Comparison of ENCODE assay signal across 8 mouse cellular contexts in the genomic region with DNA sequence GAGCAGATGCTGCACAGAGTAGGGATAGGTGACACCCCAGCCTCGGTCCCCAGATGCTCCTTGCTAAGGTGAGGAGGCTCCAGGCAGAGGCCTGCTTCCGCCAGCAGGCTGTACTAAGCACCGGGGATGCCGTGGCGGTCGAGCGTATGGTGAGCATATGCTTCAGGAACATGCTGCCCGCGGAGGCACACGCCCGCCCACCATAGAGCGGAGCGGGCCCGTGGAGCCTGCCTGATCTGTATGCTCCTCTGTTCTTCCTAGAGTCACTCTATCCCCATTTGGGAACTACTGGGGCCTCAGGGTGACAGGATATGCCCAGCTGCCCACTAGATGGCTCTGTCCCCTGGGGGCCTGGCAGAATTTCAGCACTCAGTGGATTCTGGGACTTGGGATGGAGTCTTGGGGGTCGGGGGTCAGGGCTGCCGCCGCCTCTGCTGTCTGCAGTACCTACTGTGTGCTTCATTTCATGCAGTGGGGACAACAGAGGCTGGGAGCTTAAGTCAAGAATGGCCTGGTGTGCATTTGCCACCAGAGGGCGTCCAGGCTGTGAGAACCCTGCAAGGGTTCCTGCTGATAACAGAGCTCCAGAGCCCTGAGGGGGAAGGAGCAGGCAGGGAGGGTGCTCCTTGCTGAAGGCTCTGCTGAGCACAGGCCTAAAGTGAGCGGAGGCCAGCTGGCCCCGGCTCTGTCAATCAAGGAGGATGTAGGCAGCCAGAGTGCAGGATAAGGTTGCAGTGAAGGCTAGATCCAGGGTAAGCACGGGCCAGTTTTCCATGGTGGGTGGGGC.
A peak's percentile ranks its signal among the peaks of the same experiment; 100 is the strongest.
DNase-seq lines count a peak whose midpoint lies in the region; ATAC-seq and TF ChIP-seq lines count a peak whose summit lies in the region.

No protein-coding gene starts in this region.

- peaks cover 86% of the 10 kb centered on the region for H3K4me1 ChIP-seq in forebrain, embryonic 12.5 days
- H3K4me1 ChIP-seq in hindbrain, embryonic 11.5 days (replicated peaks; ENCODE audit: control insufficient read depth, insufficient read depth, low read length): peaks cover 54% of the 10 kb centered on the region
- peaks cover 69% of the 10 kb centered on the region for H3K4me1 ChIP-seq in midbrain, embryonic 11.5 days (ENCODE audit: control insufficient read depth, insufficient read depth, low read length)
- H3K4me1 ChIP-seq in thymus, adult 2 months (replicated peaks; ENCODE audit: control insufficient read depth, insufficient read depth, low read length): peaks cover 80% of the 10 kb centered on the region

- H3K9ac ChIP-seq in forebrain, embryonic 12.5 days: no peak overlapping the region
- H3K9ac ChIP-seq in hindbrain, embryonic 11.5 days (ENCODE audit: low read depth, low read length): no peak overlapping the region
- H3K9ac ChIP-seq in midbrain, embryonic 11.5 days (ENCODE audit: low read length): no peak overlapping the region

- intact Hi-C loops in left cerebral cortex, postnatal 4 days (cut with DNase I): loop anchor here (10.0 kb wide), 1 partner anchor 246 kb away; no protein-coding TSS in a partner anchor

- TF ChIP-seq CTCF in thymus, adult 2 months (IDR thresholded peaks at IDR 0.05; ENCODE audit: borderline replicate concordance, control insufficient read depth, extremely low read depth, insufficient read depth, low read length, poor library complexity): peak; percentile 99

- DNase-seq in layer of hippocampus, adult 11-12 months (ENCODE audit: low spot score): peak; percentile 69
- no peak for DNase-seq in layer of hippocampus, adult 9-10 months (ENCODE audit: low spot score)
- DNase-seq in c-Kit-positive CD71-negative TER-119-negative erythroid progenitor cells, embryonic 14.5 days (ENCODE audit: low read depth): peak; percentile 70
- DNase-seq in hindbrain, embryonic 11.5 days (ENCODE audit: low spot score): peak; percentile 80
- peak; percentile 68 for DNase-seq in left cerebral cortex, postnatal 4 days
- peak; percentile 95 for DNase-seq in midbrain, embryonic 11.5 days (ENCODE audit: low spot score, missing footprints)
- DNase-seq in thymus, adult 2 months: peak; percentile 70

- H3K27me3 ChIP-seq in forebrain, embryonic 12.5 days: peaks cover 12% of the 10 kb centered on the region; the same call in 1 of the 2 replicates
- peaks cover 3% of the 10 kb centered on the region; the same call in 1 of the 2 replicates for H3K27me3 ChIP-seq in hindbrain, embryonic 11.5 days (ENCODE audit: control insufficient read depth, insufficient read depth, low read length)
- H3K27me3 ChIP-seq in midbrain, embryonic 11.5 days (ENCODE audit: control insufficient read depth, insufficient read depth, low read length): no peaks in the 10 kb centered on the region
- no peaks in the 10 kb centered on the region for H3K27me3 ChIP-seq in thymus, adult 2 months (ENCODE audit: control insufficient read depth, insufficient read depth, low read length)

- H3K36me3 ChIP-seq in forebrain, embryonic 12.5 days (replicated peaks): no peaks in the 10 kb centered on the region
- H3K36me3 ChIP-seq in hindbrain, embryonic 11.5 days (ENCODE audit: control insufficient read depth, insufficient read depth, low read length): no peaks in the 10 kb centered on the region
- no peaks in the 10 kb centered on the region for H3K36me3 ChIP-seq in midbrain, embryonic 11.5 days (ENCODE audit: control insufficient read depth, insufficient read depth, low read length)
- no peaks in the 10 kb centered on the region for H3K36me3 ChIP-seq in thymus, adult 2 months (ENCODE audit: control insufficient read depth, insufficient read depth, low read length)

- H3K9me3 ChIP-seq in forebrain, embryonic 12.5 days: no peaks in the 10 kb centered on the region
- no peaks in the 10 kb centered on the region for H3K9me3 ChIP-seq in hindbrain, embryonic 11.5 days (ENCODE audit: control insufficient read depth, low read length)
- no peaks in the 10 kb centered on the region for H3K9me3 ChIP-seq in midbrain, embryonic 11.5 days (ENCODE audit: control insufficient read depth, low read length)

- TF ChIP-seq POLR2A in thymus, adult 2 months (IDR thresholded peaks at IDR 0.05; ENCODE audit: control insufficient read depth, extremely low read depth, insufficient read depth, low read length, poor library complexity): no peak

- no peak overlapping the region for H3K4me3 ChIP-seq in forebrain, embryonic 12.5 days (replicated peaks)
- H3K4me3 ChIP-seq in hindbrain, embryonic 11.5 days (ENCODE audit: low read depth, low read length): no peak overlapping the region
- no peak overlapping the region for H3K4me3 ChIP-seq in midbrain, embryonic 11.5 days (ENCODE audit: low read depth, low read length)
- no peak overlapping the region for H3K4me3 ChIP-seq in thymus, adult 2 months (ENCODE audit: control insufficient read depth, insufficient read depth, low read length)

- peak; percentile 27; the same call in 1 of the 2 replicates for ATAC-seq in forebrain, embryonic 12.5 days (ENCODE audit: low FRiP score)
- no peak; the same call in 1 of the 2 replicates for ATAC-seq in hindbrain, embryonic 11.5 days (ENCODE audit: low FRiP score)
- ATAC-seq in midbrain, embryonic 11.5 days (ENCODE audit: low FRiP score): peak; percentile 36

- WGBS in forebrain, embryonic 12.5 days: 44% methylated on average over 21 of the region's 21 CpGs
- 34% methylated on average over 20 of the region's 21 CpGs for WGBS in hindbrain, embryonic 11.5 days
- WGBS in midbrain, embryonic 11.5 days: 47% methylated on average over 21 of the region's 21 CpGs
- 66% methylated on average over 21 of the region's 21 CpGs for WGBS in thymus, adult 2 months

- no peak overlapping the region for H3K4me2 ChIP-seq in forebrain, embryonic 12.5 days
- H3K4me2 ChIP-seq in hindbrain, embryonic 11.5 days (replicated peaks; ENCODE audit: low read depth, low read length): no peak overlapping the region
- no peak overlapping the region for H3K4me2 ChIP-seq in midbrain, embryonic 11.5 days

- peak overlapping the region; percentile 60; the same call in 1 of the 2 replicates for H3K27ac ChIP-seq in forebrain, embryonic 12.5 days
- H3K27ac ChIP-seq in hindbrain, embryonic 11.5 days (ENCODE audit: low read depth, low read length): peak overlapping the region; percentile 27
- H3K27ac ChIP-seq in midbrain, embryonic 11.5 days (ENCODE audit: low read depth, low read length): peak overlapping the region; percentile 30
- H3K27ac ChIP-seq in thymus, adult 2 months (ENCODE audit: control insufficient read depth, insufficient read depth, low read length): no peak overlapping the region
